ENCODE assay signal across 41 mouse cellular contexts in the genomic region with DNA sequence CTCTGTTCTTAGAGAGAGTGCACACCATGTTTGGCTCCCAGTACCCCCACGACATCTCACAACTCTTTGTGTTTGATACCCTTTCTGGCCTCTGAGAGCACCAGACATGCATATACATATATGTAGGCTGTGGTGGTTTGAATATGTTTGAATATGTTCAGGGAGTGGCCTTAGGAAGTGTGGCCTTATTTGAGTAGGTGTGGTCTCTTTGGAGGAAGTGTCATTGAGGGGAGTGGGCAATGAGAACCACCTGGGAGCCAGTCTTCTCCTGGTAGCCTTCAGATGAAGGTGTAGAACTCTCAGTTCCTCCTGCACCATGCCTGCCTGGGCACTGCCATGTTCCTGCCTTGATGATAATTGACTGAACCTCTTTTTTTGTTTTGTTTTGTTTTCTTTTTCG. TPM values are rescaled to one million over a fixed set of nuclear protein-coding genes. Genes with fewer than 3 reads are reported as not detected.
"Had no signal": no experiment of that assay in that cellular context is flagged by ENCODE, and none has a peak within 500 bp of the region (broad histone marks: within the 10 kb centered on the region; RNA-seq: fewer than 3 reads in every experiment).

No protein-coding gene starts in this region.

- ATAC-seq: hindbrain, embryonic 16.5 days; intestine, embryonic 16.5 days; liver, embryonic 12.5 days had no signal

- H3K4me2 ChIP-seq: heart, embryonic 11.5 days; heart, embryonic 13.5 days; heart, embryonic 15.5 days; hindbrain, embryonic 12.5 days; hindbrain, embryonic 14.5 days; limb, embryonic 13.5 days; limb, embryonic 15.5 days; liver, embryonic 12.5 days had no signal

- H3K9me3 ChIP-seq: heart, embryonic 13.5 days; heart, embryonic 15.5 days; hindbrain, embryonic 10.5 days; hindbrain, embryonic 12.5 days; limb, embryonic 13.5 days; limb, embryonic 15.5 days; liver, embryonic 12.5 days had no signal

- H3K27me3 ChIP-seq: heart, embryonic 13.5 days; heart, embryonic 15.5 days; hindbrain, embryonic 12.5 days; limb, embryonic 13.5 days; limb, embryonic 15.5 days; liver, embryonic 12.5 days had no signal

- H3K27ac ChIP-seq: gastrocnemius, adult 2 months; heart, adult 2 months; heart, embryonic 13.5 days; heart, embryonic 15.5 days; hindbrain, embryonic 10.5 days; hindbrain, embryonic 12.5 days; hindbrain, embryonic 14.5 days; limb, embryonic 13.5 days; limb, embryonic 15.5 days; liver, embryonic 12.5 days had no signal

- H3K9ac ChIP-seq: heart, embryonic 13.5 days; heart, embryonic 15.5 days; hindbrain, embryonic 12.5 days; hindbrain, embryonic 14.5 days; limb, embryonic 13.5 days; limb, embryonic 15.5 days; liver, embryonic 12.5 days had no signal

- DNase-seq: gastrocnemius, adult 2 months; gastrocnemius, postnatal 10 days; gastrocnemius, postnatal 25 days; heart, adult 2 months; heart, postnatal 14 days; heart, postnatal 4 days; kidney, adult 11 months; kidney, adult 2 months; kidney, adult 9 months; kidney, postnatal 10 days; kidney, postnatal 25 days; layer of hippocampus, adult 9-11 months; layer of hippocampus, postnatal 36 days; left cerebral cortex, postnatal 4 days had no signal

- H3K4me3 ChIP-seq: gastrocnemius, adult 2 months; heart, adult 2 months; heart, embryonic 13.5 days; heart, embryonic 15.5 days; hindbrain, embryonic 10.5 days; hindbrain, embryonic 12.5 days; limb, embryonic 13.5 days; limb, embryonic 15.5 days; liver, embryonic 12.5 days had no signal

- H3K4me1 ChIP-seq: hindbrain, embryonic 10.5 days; hindbrain, embryonic 12.5 days; limb, embryonic 13.5 days; limb, embryonic 15.5 days had no signal

RNA-seq across cellular contexts. Expression of a gene that starts 35.2 kb away (rescaled TPM):
- total RNA-seq: gastrocnemius, adult 2 months; gastrocnemius, postnatal 10 days; gastrocnemius, postnatal 25 days; gastrocnemius, postnatal 4 days; granulocyte monocyte progenitor cell, adult 5-6 weeks; heart, adult 2 months; heart, postnatal 14 days; heart, postnatal 4 days; layer of hippocampus, adult 18-20 months; layer of hippocampus, adult 8-10 months; layer of hippocampus, postnatal 14 days; layer of hippocampus, postnatal 36 days; left cerebral cortex, adult 18-20 months; left cerebral cortex, adult 8-10 months; left cerebral cortex, postnatal 10 days; left cerebral cortex, postnatal 25 days; left cerebral cortex, postnatal 4 days; liver, adult 2 months had no signal
- polyA plus RNA-seq: frontal cortex, adult 2 months; heart, adult 2 months; heart, embryonic 11.5 days; heart, embryonic 13.5 days; heart, embryonic 15.5 days; heart, postnatal 0 days; hindbrain, embryonic 10.5 days; hindbrain, embryonic 12.5 days; hindbrain, embryonic 14.5 days; hindbrain, embryonic 16.5 days; intestine, embryonic 14.5 days; intestine, embryonic 16.5 days; kidney, adult 2 months; kidney, embryonic 16.5 days; large intestine, adult 2 months; limb, embryonic 11.5 days; limb, embryonic 13.5 days; limb, embryonic 15.5 days; liver, adult 2 months; liver, embryonic 12.5 days had no signal
